Mouse (Mus musculus) lung, embryonic 16.5 days (tissue): ENCODE measurements around the gene Traf1. TPM values are rescaled to one million over a fixed set of nuclear protein-coding genes. Genes with fewer than 3 reads are reported as not detected.
A peak's percentile ranks its signal among the peaks of the same experiment; 100 is the strongest.

Experiments used
- ATAC-seq: fragments of 200-750 bp; cut with Nextera tagmentation; 2 replicates; pipeline ENCODE4 v1.8.0; 2017; ENCODE audit warnings: low read depth, mild to moderate bottlenecking, moderate library complexity
- H3K27ac ChIP-seq: fragments of 300-500 bp; sonication (generic); 2 replicates; pipeline ENCODE4 v1.5.1; 2014; ENCODE audit warnings: mild to moderate bottlenecking, control low read depth, low read length
- H3K27me3 ChIP-seq: fragments of 300-500 bp; sonication (generic); 2 replicates; pipeline ENCODE4 v1.6.1; 2014; ENCODE audit warnings: low read depth, low read length, mixed read lengths; ENCODE audit not compliant: control insufficient read depth, insufficient read depth
- H3K36me3 ChIP-seq: fragments of 300-500 bp; sonication (generic); 2 replicates; pipeline ENCODE4 v1.6.1; 2014; ENCODE audit warnings: low read length; ENCODE audit not compliant: control insufficient read depth, insufficient read depth
- H3K4me1 ChIP-seq: fragments of 300-500 bp; sonication (generic); replicated peaks from 2 replicates; pipeline ENCODE4 v1.6.1; 2014; ENCODE audit warnings: low read length, mixed read lengths; ENCODE audit not compliant: control insufficient read depth, insufficient read depth
- H3K4me2 ChIP-seq: fragments of 300-500 bp; sonication (generic); 2 replicates; pipeline ENCODE4 v1.6.1; 2014; ENCODE audit warnings: low read depth, low read length, control low read depth
- H3K4me3 ChIP-seq: fragments of 300-500 bp; sonication (generic); 2 replicates; pipeline ENCODE4 v1.5.1; 2014; ENCODE audit warnings: mild to moderate bottlenecking, low read length, control low read depth
- H3K9ac ChIP-seq: fragments of 300-500 bp; sonication (generic); 2 replicates; pipeline ENCODE4 v1.6.1; 2014; ENCODE audit warnings: low read length, control low read depth
- H3K9me3 ChIP-seq: fragments of 300-500 bp; sonication (generic); 2 replicates; pipeline ENCODE4 v1.6.1; 2016; ENCODE audit warnings: low read length; ENCODE audit not compliant: control insufficient read depth
- WGBS: fragments of 180-500 bp; shearing (Covaris S2); extraction: QIAGEN DNeasy Blood & Tissue Kit; methylation state at CpG from one replicate; pipeline ENCODE4 v1.1.7; 2014; 5-methylcytosine and 5-hydroxymethylcytosine counted together
- polyA plus RNA-seq: library from polyadenylated mRNA; unstranded; fragments of >200 nt; fragmentation: Nextera tagmentation; extraction: Ambion mirVana; gene quantifications from 2 replicates; pipeline ENCODE4 v1.2.1, GENCODE M21; 2015

The Traf1 gene
- polyA plus RNA-seq, 1 experiment from 2014 or later: 4.7 TPM

- no peak for ATAC-seq
- H3K4me2 ChIP-seq: no peak overlapping the region
- H3K27me3 ChIP-seq: peaks cover 3% of the 10 kb centered on the region
- no peak overlapping the region for H3K9ac ChIP-seq
- no peak overlapping the region for H3K27ac ChIP-seq
- WGBS: 81% methylated on average over 5 of the region's 5 CpGs
- H3K36me3 ChIP-seq: no peaks in the 10 kb centered on the region
- H3K9me3 ChIP-seq: no peaks in the 10 kb centered on the region
- peaks cover 14% of the 10 kb centered on the region for H3K4me1 ChIP-seq
- no peak overlapping the region for H3K4me3 ChIP-seq
These were observed 49.7 kb downstream of the Traf1 start for GRCm38 (mm10) chr2:34911871-34912270.

GRCm38 (mm10) chr2:34909719-34910118 is 51.9 kb downstream of the Traf1 start:
- WGBS: 85% methylated on average over 4 of the region's 4 CpGs
- H3K9me3 ChIP-seq: no peaks in the 10 kb centered on the region

GRCm38 (mm10) chr2:34906861-34907604 is 54.5 kb downstream of the Traf1 start:
- 41% methylated on average over 12 of the region's 12 CpGs for WGBS
- Histone ChIP-seq H3K27me3 (no peaks in the 10 kb centered on the region; the same call in 1 of the 2 replicates), H3K36me3 (no peaks in the 10 kb centered on the region), H3K4me2 (no peak overlapping the region), H3K9me3 (no peaks in the 10 kb centered on the region), H3K9ac (no peak overlapping the region), H3K27ac (no peak overlapping the region), H3K4me1 (peaks cover 14% of the 10 kb centered on the region), H3K4me3 (no peak overlapping the region)
- no peak for ATAC-seq

More at GRCm38 (mm10) chr2:34909719-34910118, 51.9 kb downstream of the Traf1 start:
- peaks cover 3% of the 10 kb centered on the region for H3K27me3 ChIP-seq
- no peak overlapping the region for H3K4me3 ChIP-seq
- ATAC-seq: no peak
- H3K4me2 ChIP-seq: no peak overlapping the region
- no peaks in the 10 kb centered on the region for H3K36me3 ChIP-seq
- no peak overlapping the region for H3K27ac ChIP-seq
- H3K9ac ChIP-seq: no peak overlapping the region
- peaks cover 9% of the 10 kb centered on the region for H3K4me1 ChIP-seq

GRCm38 (mm10) chr2:34906426-34906825 is 55.1 kb downstream of the Traf1 start:
- no peak overlapping the region for H3K4me3 ChIP-seq
- H3K27ac ChIP-seq: no peak overlapping the region
- no peaks in the 10 kb centered on the region for H3K9me3 ChIP-seq
- ATAC-seq: no peak
- no peaks in the 10 kb centered on the region; the same call in 1 of the 2 replicates for H3K27me3 ChIP-seq
- peaks cover 14% of the 10 kb centered on the region for H3K4me1 ChIP-seq
- no peaks in the 10 kb centered on the region for H3K36me3 ChIP-seq
- H3K4me2 ChIP-seq: no peak overlapping the region
- WGBS: 60% methylated on average over 6 of the region's 6 CpGs
- no peak overlapping the region for H3K9ac ChIP-seq

GRCm38 (mm10) chr2:34904849-34905542 is 56.6 kb downstream of the Traf1 start:
- Histone ChIP-seq H3K9ac (peak overlapping the region; percentile 39; the same call in 1 of the 2 replicates), H3K9me3 (no peaks in the 10 kb centered on the region), H3K4me1 (peaks cover 14% of the 10 kb centered on the region), H3K27me3 (no peaks in the 10 kb centered on the region), H3K27ac (peak overlapping the region; percentile 47; the same call in 1 of the 2 replicates), H3K4me2 (peak overlapping the region; percentile 65), H3K4me3 (peak overlapping the region; percentile 40), H3K36me3 (no peaks in the 10 kb centered on the region)
- ATAC-seq: peak; percentile 97
- WGBS: under 1% methylated on average over 34 of the region's 34 CpGs

- Histone ChIP-seq H3K36me3 (no peaks in the 10 kb centered on the region; the same call in 1 of the 2 replicates), H3K4me1 (peaks cover 14% of the 10 kb centered on the region), H3K9me3 (no peaks in the 10 kb centered on the region), H3K27ac (peak overlapping the region; percentile 44), H3K27me3 (no peaks in the 10 kb centered on the region), H3K9ac (no peak overlapping the region), H3K4me2 (no peak overlapping the region), H3K4me3 (no peak overlapping the region)
- no peak for ATAC-seq
- WGBS: 49% methylated on average over 4 of the region's 4 CpGs
These were observed 57.7 kb downstream of the Traf1 start for GRCm38 (mm10) chr2:34903652-34904405.

- Histone ChIP-seq H3K36me3 (no peaks in the 10 kb centered on the region; the same call in 1 of the 2 replicates), H3K4me3 (no peak overlapping the region), H3K27ac (peak overlapping the region; percentile 44), H3K4me1 (peaks cover 14% of the 10 kb centered on the region), H3K27me3 (no peaks in the 10 kb centered on the region), H3K9ac (peak overlapping the region; percentile 26; the same call in 1 of the 2 replicates), H3K9me3 (no peaks in the 10 kb centered on the region), H3K4me2 (no peak overlapping the region)
- WGBS: 81% methylated on average over 7 of the region's 7 CpGs
- ATAC-seq: no peak
These were observed 58.4 kb downstream of the Traf1 start for GRCm38 (mm10) chr2:34903191-34903590.

- 73% methylated on average over 6 of the region's 6 CpGs for WGBS
- Histone ChIP-seq H3K9me3 (no peaks in the 10 kb centered on the region), H3K27ac (peak overlapping the region; percentile 44; the same call in 1 of the 2 replicates), H3K27me3 (no peaks in the 10 kb centered on the region), H3K4me1 (peaks cover 14% of the 10 kb centered on the region), H3K4me3 (no peak overlapping the region), H3K4me2 (no peak overlapping the region), H3K36me3 (no peaks in the 10 kb centered on the region; the same call in 1 of the 2 replicates), H3K9ac (peak overlapping the region; percentile 26; the same call in 1 of the 2 replicates)
- ATAC-seq: no peak
These were observed 58.8 kb downstream of the Traf1 start for GRCm38 (mm10) chr2:34902731-34903130.

- no peak for ATAC-seq
- Histone ChIP-seq H3K9ac (no peak overlapping the region), H3K4me1 (peaks cover 14% of the 10 kb centered on the region), H3K27ac (no peak overlapping the region), H3K36me3 (no peaks in the 10 kb centered on the region; the same call in 1 of the 2 replicates), H3K9me3 (no peaks in the 10 kb centered on the region), H3K4me2 (no peak overlapping the region), H3K27me3 (no peaks in the 10 kb centered on the region), H3K4me3 (no peak overlapping the region)
- WGBS: 75% methylated on average over 4 of the region's 4 CpGs
These were observed 59.8 kb downstream of the Traf1 start for GRCm38 (mm10) chr2:34901726-34902125.
